Mouse (Mus musculus) WW6 (cell line): ENCODE measurements around the gene Cdkn1b.

Experiments
- DNase-seq: peaks from one replicate; pipeline ENCODE4 v3.0.0-alpha.2; 2013; ENCODE audit warnings: low read depth, low spot score

The Cdkn1b gene

GRCm38 (mm10) chr6:134969498-134969897, 49.3 kb downstream of the Cdkn1b start:
- no peak for DNase-seq

- DNase-seq, result no peak
These were observed 51.9 kb downstream of the Cdkn1b start for GRCm38 (mm10) chr6:134972096-134972495.
